20 mouse cellular contexts compared by ENCODE assay signal in the genomic region with DNA sequence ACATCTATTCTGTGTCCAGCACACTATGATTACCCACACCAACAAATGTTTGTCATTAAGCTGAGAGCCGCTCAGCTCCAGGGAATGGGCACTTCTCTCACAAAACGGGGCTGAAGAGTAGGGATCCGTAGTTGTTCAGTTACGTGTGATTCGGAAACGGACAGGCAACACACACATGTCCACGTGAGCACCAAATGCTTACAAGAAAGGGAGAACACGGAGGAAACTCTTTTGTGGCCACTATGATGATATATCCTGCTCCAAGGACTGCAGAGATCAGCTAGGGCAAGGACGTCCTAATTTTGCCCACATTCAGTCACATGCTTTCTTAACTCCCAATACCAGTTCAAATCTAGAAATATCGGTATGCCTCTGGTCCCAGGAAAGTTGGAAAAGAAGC. TPM values are rescaled to one million over a fixed set of nuclear protein-coding genes. Genes with fewer than 3 reads are reported as not detected.
DNase-seq lines count a peak whose midpoint lies in the region; ATAC-seq and TF ChIP-seq lines count a peak whose summit lies in the region.
"Had no signal": no experiment of that assay in that cellular context is flagged by ENCODE, and none has a peak within 500 bp of the region (broad histone marks: within the 10 kb centered on the region; RNA-seq: fewer than 3 reads in every experiment).

No protein-coding gene starts in this region.

- no peak for ATAC-seq in embryonic facial prominence, embryonic 12.5 days (ENCODE audit: insufficient number of reproducible peaks, insufficient read depth, low FRiP score, low TSS enrichment)
- no peak for ATAC-seq in liver, postnatal 0 days
- no peak for ATAC-seq in liver, embryonic 13.5 days (ENCODE audit: low read depth)
- ATAC-seq in inflammation-experienced regulatory T-cells, adult 6 months: no peak
- ATAC-seq: activated CD4-positive, CD25-positive, alpha-beta regulatory T cell, adult 4 months had no signal

- no peaks in the 10 kb centered on the region for H3K27me3 ChIP-seq in embryonic facial prominence, embryonic 12.5 days
- no peaks in the 10 kb centered on the region for H3K27me3 ChIP-seq in embryonic facial prominence, embryonic 10.5 days (replicated peaks; ENCODE audit: low read depth, poor library complexity, severe bottlenecking)
- no peaks in the 10 kb centered on the region for H3K27me3 ChIP-seq in liver, adult 2 months (ENCODE audit: control insufficient read depth, insufficient read depth, low read length)
- H3K27me3 ChIP-seq in liver, postnatal 0 days (ENCODE audit: insufficient read depth, low read length): no peaks in the 10 kb centered on the region
- no peaks in the 10 kb centered on the region for H3K27me3 ChIP-seq in MEL (ENCODE audit: control insufficient read depth in 1 of 2, insufficient read depth in 2 of 2, low read length in 2 of 2)
- no peaks in the 10 kb centered on the region for H3K27me3 ChIP-seq in liver, embryonic 13.5 days
- no peaks in the 10 kb centered on the region for H3K27me3 ChIP-seq in kidney, adult 2 months (replicated peaks; ENCODE audit: control insufficient read depth, insufficient read depth, low read length)
- H3K27me3 ChIP-seq: forebrain, embryonic 12.5 days; hindbrain, embryonic 12.5 days had no signal

- no peak for TF ChIP-seq EP300 in liver, postnatal 0 days (IDR thresholded peaks at IDR 0.05; ENCODE audit: low read depth)
- TF ChIP-seq EP300 in MEL (IDR thresholded peaks at IDR 0.05; ENCODE audit: low read depth in 1 of 2, low read length in 2 of 2): no peak

- H3K36me3 ChIP-seq in embryonic facial prominence, embryonic 12.5 days: peaks cover 7% of the 10 kb centered on the region; the same call in 1 of the 2 replicates
- no peaks in the 10 kb centered on the region for H3K36me3 ChIP-seq in embryonic facial prominence, embryonic 10.5 days (replicated peaks)
- H3K36me3 ChIP-seq in liver, adult 2 months (ENCODE audit: control insufficient read depth, insufficient read depth, low read length): peaks cover 7% of the 10 kb centered on the region; the same call in 1 of the 2 replicates
- peaks cover 9% of the 10 kb centered on the region for H3K36me3 ChIP-seq in liver, postnatal 0 days (replicated peaks; ENCODE audit: insufficient read depth, low read length)
- peaks cover 12 to 53% of the 10 kb centered on the region in 2 experiments for H3K36me3 ChIP-seq in MEL (ENCODE audit: control insufficient read depth in 1 of 2, insufficient read depth in 2 of 2, low read length in 2 of 2)
- peaks cover 43% of the 10 kb centered on the region for H3K36me3 ChIP-seq in liver, embryonic 13.5 days
- H3K36me3 ChIP-seq in kidney, adult 2 months (ENCODE audit: control insufficient read depth, insufficient read depth, low read length): no peaks in the 10 kb centered on the region
- H3K36me3 ChIP-seq: forebrain, embryonic 12.5 days; hindbrain, embryonic 12.5 days had no signal

- no peak for DNase-seq in embryonic facial prominence, embryonic 10.5 days (ENCODE audit: low spot score)
- no peak for DNase-seq in liver, adult 2 months (ENCODE audit: extremely low read depth, low read depth, low spot score)
- no peak for DNase-seq in liver, postnatal 0 days
- no peak for DNase-seq in MEL (ENCODE audit: low read depth, low spot score)
- no peak for DNase-seq in liver, embryonic 13.5 days
- no peak for DNase-seq in kidney, adult 2 months
- DNase-seq: adrenal gland, postnatal 14 days; cerebellum, postnatal 10 days; gastrocnemius, postnatal 36 days; heart, postnatal 10 days; kidney, adult 9 months; kidney, postnatal 25 days; retina, postnatal 1 day had no signal

- 80% methylated on average over 10 of the region's 10 CpGs for WGBS in embryonic facial prominence, embryonic 12.5 days
- 88% methylated on average over 10 of the region's 10 CpGs for WGBS in embryonic facial prominence, embryonic 10.5 days
- WGBS in liver, adult 2 months: 86% methylated on average over 10 of the region's 10 CpGs
- WGBS in liver, postnatal 0 days (ENCODE audit: insufficient replicate concordance): 77% methylated on average over 10 of the region's 10 CpGs
- WGBS in liver, embryonic 13.5 days (ENCODE audit: insufficient replicate concordance): 79% methylated on average over 10 of the region's 10 CpGs
- 89% methylated on average over 10 of the region's 10 CpGs for WGBS in kidney, adult 2 months

- H3K27ac ChIP-seq in embryonic facial prominence, embryonic 12.5 days: peak overlapping the region; percentile 54
- H3K27ac ChIP-seq in embryonic facial prominence, embryonic 10.5 days (replicated peaks): no peak overlapping the region
- H3K27ac ChIP-seq in liver, adult 2 months (replicated peaks; ENCODE audit: insufficient read depth, low read depth, low read length): peak overlapping the region; percentile 13; the same call in 1 of the 2 replicates
- H3K27ac ChIP-seq in liver, postnatal 0 days (ENCODE audit: low read depth): no peak overlapping the region; the same call in 1 of the 2 replicates
- H3K27ac ChIP-seq in MEL (ENCODE audit: control insufficient read depth, low read depth, low read length): peak overlapping the region; percentile 7; the same call in 1 of the 2 replicates
- H3K27ac ChIP-seq in liver, embryonic 13.5 days: peak overlapping the region; percentile 63
- no peak overlapping the region for H3K27ac ChIP-seq in kidney, adult 2 months (ENCODE audit: insufficient read depth, low read depth, low read length)
- H3K27ac ChIP-seq: forebrain, embryonic 12.5 days; hindbrain, embryonic 12.5 days; macrophage; midbrain, embryonic 12.5 days had no signal

- H3K4me1 ChIP-seq in embryonic facial prominence, embryonic 12.5 days: peaks cover 21% of the 10 kb centered on the region
- H3K4me1 ChIP-seq in embryonic facial prominence, embryonic 10.5 days: peaks cover 21% of the 10 kb centered on the region
- peaks cover 43% of the 10 kb centered on the region for H3K4me1 ChIP-seq in liver, adult 2 months (ENCODE audit: control insufficient read depth, insufficient read depth, low read length)
- H3K4me1 ChIP-seq in liver, postnatal 0 days (ENCODE audit: insufficient read depth): peaks cover 57% of the 10 kb centered on the region
- H3K4me1 ChIP-seq in MEL (ENCODE audit: control insufficient read depth in 1 of 2, insufficient read depth in 2 of 2, low read length in 2 of 2): peaks cover 41 to 44% of the 10 kb centered on the region in 2 experiments
- peaks cover 94% of the 10 kb centered on the region for H3K4me1 ChIP-seq in liver, embryonic 13.5 days (replicated peaks)
- H3K4me1 ChIP-seq in kidney, adult 2 months (ENCODE audit: control insufficient read depth, insufficient read depth, low read length): no peaks in the 10 kb centered on the region

- no peak overlapping the region for H3K4me3 ChIP-seq in embryonic facial prominence, embryonic 12.5 days
- no peak overlapping the region for H3K4me3 ChIP-seq in embryonic facial prominence, embryonic 10.5 days
- H3K4me3 ChIP-seq in liver, adult 2 months (ENCODE audit: insufficient read depth, low read depth, low read length): no peak overlapping the region
- no peak overlapping the region for H3K4me3 ChIP-seq in liver, postnatal 0 days (ENCODE audit: low read depth, low read length)
- no peak overlapping the region for H3K4me3 ChIP-seq in MEL (ENCODE audit: control insufficient read depth in 1 of 2, insufficient read depth in 1 of 2, low read depth in 2 of 2, low read length in 2 of 2)
- no peak overlapping the region for H3K4me3 ChIP-seq in liver, embryonic 13.5 days (replicated peaks)
- H3K4me3 ChIP-seq in kidney, adult 2 months (ENCODE audit: insufficient read depth, low read depth, low read length): no peak overlapping the region
- H3K4me3 ChIP-seq: forebrain, embryonic 12.5 days; hindbrain, embryonic 12.5 days; midbrain, embryonic 12.5 days had no signal

- H3K4me2 ChIP-seq in embryonic facial prominence, embryonic 12.5 days (replicated peaks): no peak overlapping the region
- no peak overlapping the region for H3K4me2 ChIP-seq in liver, postnatal 0 days (ENCODE audit: low read depth, low read length)
- no peak overlapping the region for H3K4me2 ChIP-seq in liver, embryonic 13.5 days
- H3K4me2 ChIP-seq: forebrain, embryonic 12.5 days; hindbrain, embryonic 12.5 days; midbrain, embryonic 12.5 days had no signal

- no peak overlapping the region for H3K9ac ChIP-seq in embryonic facial prominence, embryonic 12.5 days
- H3K9ac ChIP-seq in liver, adult 2 months (ENCODE audit: low read depth, low read length): no peak overlapping the region
- no peak overlapping the region for H3K9ac ChIP-seq in liver, postnatal 0 days (replicated peaks)
- no peak overlapping the region for H3K9ac ChIP-seq in MEL (ENCODE audit: control insufficient read depth, low read depth, low read length, poor library complexity, severe bottlenecking)
- H3K9ac ChIP-seq in liver, embryonic 13.5 days: peak overlapping the region; percentile 40
- H3K9ac ChIP-seq: forebrain, embryonic 12.5 days; hindbrain, embryonic 12.5 days; midbrain, embryonic 12.5 days had no signal

- H3K79me2 ChIP-seq in liver, adult 2 months (ENCODE audit: control insufficient read depth, insufficient read depth, low read length): peaks cover 29% of the 10 kb centered on the region; the same call in 1 of the 2 replicates
- H3K79me2 ChIP-seq in MEL (ENCODE audit: control insufficient read depth, insufficient read depth, low read length, poor library complexity): peaks cover 26% of the 10 kb centered on the region

- no peaks in the 10 kb centered on the region for H3K9me3 ChIP-seq in embryonic facial prominence, embryonic 12.5 days
- no peaks in the 10 kb centered on the region for H3K9me3 ChIP-seq in embryonic facial prominence, embryonic 10.5 days
- no peaks in the 10 kb centered on the region for H3K9me3 ChIP-seq in liver, postnatal 0 days (ENCODE audit: low read length)
- H3K9me3 ChIP-seq in MEL (replicated peaks; ENCODE audit: insufficient read depth, low read length): no peaks in the 10 kb centered on the region
- H3K9me3 ChIP-seq in liver, embryonic 13.5 days (replicated peaks): no peaks in the 10 kb centered on the region
- H3K9me3 ChIP-seq: forebrain, embryonic 12.5 days; hindbrain, embryonic 12.5 days; midbrain, embryonic 12.5 days had no signal

- TF ChIP-seq POLR2A in liver, adult 2 months (IDR thresholded peaks at IDR 0.05; ENCODE audit: extremely low read depth, insufficient read depth, low read length): no peak
- no peak for TF ChIP-seq POLR2A in MEL (IDR thresholded peaks at IDR 0.05; ENCODE audit: control insufficient read depth in 1 of 2, insufficient read depth in 1 of 2, low read depth in 1 of 2, low read length in 2 of 2, poor library complexity in 1 of 2)
- no peak for TF ChIP-seq POLR2A in kidney, adult 2 months (IDR thresholded peaks at IDR 0.05; ENCODE audit: low read depth, low read length)

- TF ChIP-seq RAD21 in MEL (IDR thresholded peaks at IDR 0.05; ENCODE audit: low read depth, low read length): no peak

- TF ChIP-seq CTCF in liver, adult 2 months (IDR thresholded peaks at IDR 0.05; ENCODE audit: low read depth, low read length): no peak
- TF ChIP-seq CTCF in liver, postnatal 0 days (IDR thresholded peaks at IDR 0.05; ENCODE audit: low read depth): no peak
- TF ChIP-seq CTCF in MEL (IDR thresholded peaks at IDR 0.05 in 2 of 3, conservative IDR thresholded peaks at IDR 0.05 in 1 of 3; ENCODE audit: control insufficient read depth in 1 of 3, insufficient read depth in 1 of 3, low read depth in 2 of 3, low read length in 3 of 3, poor library complexity in 1 of 3, severe bottlenecking in 1 of 3): no peak
- TF ChIP-seq CTCF in kidney, adult 2 months (conservative IDR thresholded peaks at IDR 0.05; ENCODE audit: insufficient read depth, insufficient read length, low read depth, low read length): no peak

RNA-seq across cellular contexts. Expression of a gene that starts 4.5 kb away (rescaled TPM):
- polyA plus RNA-seq in embryonic facial prominence, embryonic 12.5 days (2016; fragmentation: Nextera tagmentation; extraction: Ambion mirVana): 17.4 and 19.0 TPM in 2 replicates
- 8.3 and 8.8 TPM in 2 replicates for polyA plus RNA-seq in embryonic facial prominence, embryonic 10.5 days (2016; fragmentation: Nextera tagmentation; extraction: Ambion mirVana)
- 14.1 and 22.1 TPM in 2 replicates for total RNA-seq in liver, adult 2 months (2014; rRNA removed)
- polyA plus RNA-seq in liver, adult 2 months (2012; rRNA removed): 12.7 and 16.9 TPM in 2 replicates
- 5.1 and 6.2 TPM in 2 replicates for polyA plus RNA-seq in liver, postnatal 0 days (2015; fragmentation: Nextera tagmentation; extraction: Ambion mirVana)
- total RNA-seq in MEL (2012; rRNA removed): 6.5 and 7.1 TPM in 2 replicates
- polyA plus RNA-seq in MEL (2012; ENCODE audit: insufficient read depth in 1 of 2, insufficient read length in 2 of 2, low read depth in 1 of 2, low replicate concordance in 2 of 2, missing spikeins in 1 of 2): 10 to 100 TPM in 1 of 2 experiments, not detected in 1; 12.6 TPM
- 6.5 and 8.2 TPM in 2 replicates for polyA plus RNA-seq in liver, embryonic 13.5 days (2015; fragmentation: Nextera tagmentation; extraction: Ambion mirVana)
- polyA plus RNA-seq in kidney, adult 2 months (2012; rRNA removed): 16.4 and 17.5 TPM in 2 replicates
- 10 to 100 TPM; 10.6 to 14.0 (median 10.8) TPM for polyA plus RNA-seq in inflammation-experienced regulatory T-cells, adult 6 months (2017; shearing (Covaris generic))

Comparison
In these comparisons a context has a peak if more than half of its experiments do, and no peak if none do; other contexts are left out.
1. H3K27ac ChIP-seq: peak in embryonic facial prominence, embryonic 12.5 days (single experiment), liver, adult 2 months (single experiment), MEL (single experiment) and liver, embryonic 13.5 days (single experiment); none in embryonic facial prominence, embryonic 10.5 days (single experiment), liver, postnatal 0 days (single experiment) and kidney, adult 2 months (single experiment).